Mouse (Mus musculus): Measurements from ENCODE around the gene Map2k7.

Map2k7 gene

GRCm38 (mm10) chr8:4259125-4259804 lies 20.7 kb downstream of the Map2k7 start, which contains the start of gene Ctxn1:
Ctxn1 (minus strand) TSS chr8:4259274.
- peak; percentile 88 to 91 for DNase-seq (ENCODE audit: low spot score in 2 of 2)

GRCm38 (mm10) chr8:4259805-4260170 lies 21.2 kb downstream of the Map2k7 start:
- DNase-seq (ENCODE audit: low spot score in 2 of 2): no peak

GRCm38 (mm10) chr8:4263105-4263791 lies 24.7 kb downstream of the Map2k7 start:
- no peak for DNase-seq (ENCODE audit: low spot score in 2 of 2)

- DNase-seq (ENCODE audit: low spot score in 2 of 2): no peak
Observed at GRCm38 (mm10) chr8:4265160-4265914, 26.8 kb downstream of the Map2k7 start.

GRCm38 (mm10) chr8:4267627-4268026 lies 29.1 kb downstream of the Map2k7 start:
- DNase-seq (ENCODE audit: low spot score in 2 of 2): peak in 1 of 2 experiments; percentile 14

- DNase-seq (ENCODE audit: low spot score in 2 of 2): no peak
Observed at GRCm38 (mm10) chr8:4269609-4270008, 31.1 kb downstream of the Map2k7 start.

GRCm38 (mm10) chr8:4275275-4276110 lies 37.0 kb downstream of the Map2k7 start, which contains the start of gene Timm44:
Timm44 (minus strand) TSS chr8:4275913.
- peak; percentile 86 to 91 for DNase-seq (ENCODE audit: low spot score in 2 of 2)

GRCm38 (mm10) chr8:4276111-4276465 lies 37.5 kb downstream of the Map2k7 start:
- DNase-seq (ENCODE audit: low spot score in 2 of 2): no peak

GRCm38 (mm10) chr8:4292738-4293137 lies 54.2 kb downstream of the Map2k7 start:
- no peak for DNase-seq (ENCODE audit: low spot score in 2 of 2)
